Mouse (Mus musculus) cerebellum, adult 11 months (tissue): ENCODE data around the gene Fras1.

ENCODE experiments used
- DNase-seq: peaks from one replicate; pipeline ENCODE4 v3.0.0; 2022

Fras1 gene

GRCm38 (mm10) chr5:96405139-96405842 is 31.5 kb downstream of the Fras1 start:
- DNase-seq, result no peak

- DNase-seq, result no peak
Measured at GRCm38 (mm10) chr5:96408291-96408690, 34.5 kb downstream of the Fras1 start.

GRCm38 (mm10) chr5:96412754-96413394 is 39.1 kb downstream of the Fras1 start:
- no peak for DNase-seq

- DNase-seq, result no peak
Measured at GRCm38 (mm10) chr5:96417121-96417520, 43.4 kb downstream of the Fras1 start.

DNA sequence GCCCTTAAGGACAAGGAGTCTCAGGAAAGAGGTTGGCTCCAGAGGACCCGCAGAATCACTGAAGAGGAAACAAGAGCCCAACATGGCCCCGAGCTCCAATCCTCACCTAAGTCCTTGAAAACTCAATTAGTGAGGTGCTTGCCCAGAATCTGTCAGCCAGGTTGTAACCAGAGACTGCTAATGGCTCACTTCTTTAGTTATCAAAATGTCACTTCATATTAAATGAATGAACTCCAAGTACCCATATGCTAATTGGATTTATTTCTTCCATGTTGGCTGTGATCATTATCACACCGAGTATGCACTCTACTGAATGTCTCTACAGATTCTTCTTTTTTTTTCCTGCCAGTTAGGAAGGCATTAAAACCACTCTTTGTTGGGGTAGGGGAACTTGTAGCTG is 47.8 kb downstream of the Fras1 start:
- no peak for DNase-seq

GRCm38 (mm10) chr5:96422716-96423115 is 49.0 kb downstream of the Fras1 start:
- no peak for DNase-seq

DNA sequence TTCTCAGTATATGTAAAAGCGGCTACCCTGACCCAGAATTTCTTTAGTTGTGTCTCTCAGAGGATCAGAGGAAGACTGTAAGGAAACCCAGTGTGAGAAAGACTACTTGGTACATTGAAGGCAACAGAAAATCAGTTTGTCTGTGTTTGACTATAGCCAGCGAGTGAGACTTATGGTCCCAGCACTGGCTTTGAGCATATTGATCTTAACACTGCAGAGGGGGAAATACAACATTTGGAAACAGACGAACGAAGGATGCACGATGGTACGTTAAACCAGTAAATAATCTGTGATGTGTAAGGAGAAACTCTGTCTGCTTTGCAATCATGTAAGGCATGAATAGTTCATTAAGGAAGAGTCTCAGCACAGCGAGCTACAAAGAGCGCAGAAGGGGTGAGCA is 51.6 kb downstream of the Fras1 start:
- DNase-seq, result no peak

DNA sequence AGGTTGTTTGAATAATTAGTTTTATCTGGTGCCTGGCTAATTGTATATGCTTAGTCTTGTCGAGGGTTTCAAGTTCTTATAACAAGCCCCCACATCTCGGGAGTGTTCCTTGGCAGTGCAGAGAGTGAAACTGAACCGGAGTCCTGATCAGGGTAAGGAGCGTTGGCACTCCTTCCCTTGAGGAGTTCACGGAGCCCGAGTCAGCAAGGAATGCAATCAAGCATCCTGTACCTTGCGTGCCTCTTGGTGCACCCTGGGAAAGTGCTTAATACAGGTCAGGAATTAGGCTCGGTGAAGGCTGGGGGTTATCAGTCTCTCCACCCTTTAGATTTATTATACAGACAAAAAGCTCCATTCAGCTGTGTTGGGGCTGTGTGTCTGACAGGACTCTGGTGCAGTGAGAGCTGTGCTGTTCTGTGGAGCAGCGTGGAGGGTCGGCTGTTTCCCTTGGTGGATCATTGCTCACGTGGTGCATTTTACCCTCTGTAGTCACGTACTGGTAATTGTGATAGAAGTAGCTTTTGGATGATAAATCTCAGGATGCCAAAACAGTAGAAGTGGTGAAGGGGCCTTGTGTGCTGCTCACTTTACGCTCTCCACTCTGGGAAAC is 55.9 kb downstream of the Fras1 start:
- no peak for DNase-seq

- no peak for DNase-seq
Measured at GRCm38 (mm10) chr5:96437870-96438269, 64.1 kb downstream of the Fras1 start.

DNA sequence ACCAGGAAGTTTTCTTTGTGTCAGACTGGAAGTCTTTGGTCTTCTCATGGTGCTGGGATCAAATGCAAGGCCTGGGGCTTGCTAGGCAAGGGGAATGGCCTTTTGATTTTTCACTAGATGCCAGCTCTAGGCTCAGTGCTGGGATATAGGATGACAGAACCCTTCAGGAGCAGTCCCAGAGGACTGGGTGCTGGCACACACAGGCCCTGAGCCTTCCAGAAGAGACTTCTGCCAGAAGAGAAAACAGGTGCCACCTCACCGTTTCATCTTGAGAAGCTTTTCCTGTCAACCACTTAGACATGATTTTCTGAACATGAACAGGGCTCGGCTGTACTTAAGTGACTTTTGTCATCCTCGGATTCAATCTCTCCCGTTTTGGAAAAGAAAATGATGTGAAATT is 66.1 kb downstream of the Fras1 start:
- no peak for DNase-seq

DNA sequence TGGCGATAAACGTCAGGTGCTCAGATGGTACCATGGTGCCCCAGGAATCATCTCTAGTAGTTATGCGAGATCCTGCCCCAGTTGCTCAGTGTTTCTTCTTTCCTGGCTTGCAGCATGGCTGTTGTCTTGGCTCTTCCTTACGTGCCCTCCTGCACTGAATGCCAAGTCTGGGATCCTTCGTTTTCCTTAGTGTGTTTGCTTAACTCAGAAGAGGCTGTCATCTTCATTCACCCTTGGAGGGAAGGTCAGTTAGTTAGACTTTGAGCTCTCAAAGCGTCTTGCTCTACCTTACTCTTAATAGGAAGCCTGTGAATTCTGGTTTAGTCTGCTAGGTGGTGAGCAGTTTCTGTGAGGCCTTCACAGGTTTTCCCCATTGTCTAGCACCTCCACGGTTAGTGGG is 73.7 kb downstream of the Fras1 start:
- DNase-seq, result no peak

DNA sequence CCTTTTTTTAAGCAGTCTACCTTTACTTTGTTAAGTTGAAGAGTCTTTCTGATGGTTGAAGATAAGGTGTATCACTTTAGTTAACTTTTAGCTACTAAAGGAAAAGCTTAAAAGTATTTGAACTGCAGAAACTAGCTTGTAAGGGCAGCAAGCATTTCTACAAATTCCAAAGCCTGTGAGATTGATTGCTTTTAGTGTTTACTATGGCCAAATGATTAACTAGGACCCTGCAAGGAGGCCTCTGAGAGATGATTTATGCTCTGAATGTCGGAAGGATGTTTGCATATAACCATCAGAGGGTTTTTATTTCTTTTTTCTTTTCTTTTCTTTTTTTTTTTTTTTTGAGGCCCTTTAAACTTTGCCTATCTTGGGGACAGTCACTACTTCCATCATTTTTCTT is 78.3 kb downstream of the Fras1 start:
- no peak for DNase-seq

DNA sequence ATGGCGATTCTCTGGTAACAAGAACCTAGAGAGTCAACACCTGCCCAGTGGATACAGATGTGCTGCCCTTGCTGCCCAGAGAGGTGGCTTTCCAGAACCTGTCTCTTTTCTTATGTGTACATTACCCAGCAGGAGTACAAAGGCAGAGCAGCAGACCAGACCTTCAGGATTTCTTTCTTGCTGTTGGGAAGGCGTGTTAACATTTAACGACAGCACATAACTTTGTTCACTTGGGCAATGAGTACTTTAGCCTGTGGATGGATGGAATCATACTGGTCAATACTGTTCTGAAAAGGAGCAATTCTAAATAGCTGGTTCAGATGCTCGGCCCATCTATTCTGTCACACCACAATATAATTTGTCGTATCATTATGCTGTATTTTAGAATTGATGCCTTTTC is 79.6 kb downstream of the Fras1 start:
- no peak for DNase-seq

DNA sequence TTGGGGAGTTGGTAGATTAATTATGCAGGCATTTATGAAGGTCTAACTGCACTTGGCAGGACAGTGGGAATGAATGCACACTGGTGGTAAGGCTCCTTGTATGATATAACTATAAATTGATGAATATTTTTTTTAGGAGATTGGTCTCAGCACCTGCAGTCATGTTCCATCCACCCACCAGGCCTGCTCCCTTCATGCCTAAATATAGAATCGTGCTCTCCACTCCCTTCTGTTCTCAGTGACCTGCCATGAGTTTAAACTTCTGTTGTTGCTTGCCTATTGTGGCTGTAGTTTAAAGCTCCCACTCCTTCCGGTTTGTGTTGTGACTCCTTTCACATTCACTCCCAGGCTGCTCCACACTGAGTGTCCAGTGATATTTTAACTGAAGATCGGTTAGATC is 80.7 kb downstream of the Fras1 start:
- DNase-seq, result no peak

- DNase-seq, result no peak
Measured at GRCm38 (mm10) chr5:96455241-96455640, 81.5 kb downstream of the Fras1 start.

- no peak for DNase-seq
Measured at GRCm38 (mm10) chr5:96457436-96457958, 83.7 kb downstream of the Fras1 start.

GRCm38 (mm10) chr5:96459605-96460004 is 85.8 kb downstream of the Fras1 start:
- no peak for DNase-seq

- no peak for DNase-seq
Measured at GRCm38 (mm10) chr5:96462197-96462596, 88.4 kb downstream of the Fras1 start.

DNA sequence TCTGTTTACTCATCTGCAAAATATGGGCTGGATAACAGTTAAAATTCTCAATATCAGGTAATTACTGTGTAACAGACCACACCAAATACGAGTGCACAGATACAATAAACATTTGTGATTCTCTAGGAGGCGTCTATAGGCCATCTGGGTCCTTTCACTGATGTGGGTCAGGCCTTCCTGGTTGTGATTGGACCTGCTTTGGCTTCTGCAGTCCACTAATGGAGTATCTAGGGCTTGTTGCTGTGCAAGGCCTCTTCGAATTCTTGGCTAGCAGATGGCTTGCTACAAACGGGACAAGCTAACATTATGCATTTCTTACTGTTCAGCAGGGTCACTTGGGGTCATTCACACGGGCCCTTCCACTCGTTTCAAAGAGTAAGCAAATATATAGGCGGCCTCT is 92.7 kb downstream of the Fras1 start:
- DNase-seq, result no peak

DNA sequence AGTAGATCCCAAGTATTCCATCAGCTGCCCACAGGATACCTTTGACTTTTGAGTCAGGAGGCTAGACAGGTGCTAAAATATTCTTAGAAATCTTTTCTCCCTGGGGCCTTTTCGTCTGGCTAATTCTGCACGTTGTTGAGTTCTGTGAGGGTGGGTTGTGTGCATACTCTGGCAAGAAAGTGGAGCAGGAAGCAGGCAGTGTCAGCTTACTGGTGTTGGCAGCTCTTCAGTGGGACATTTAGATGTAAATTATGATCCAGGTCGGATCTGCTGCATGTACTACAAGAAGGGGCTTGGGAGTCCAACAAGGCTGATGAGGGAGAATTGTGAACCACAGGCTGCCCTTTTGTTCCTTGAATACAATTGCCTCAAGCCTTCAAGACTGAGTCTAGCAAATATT is 98.2 kb downstream of the Fras1 start:
- DNase-seq, result no peak

DNA sequence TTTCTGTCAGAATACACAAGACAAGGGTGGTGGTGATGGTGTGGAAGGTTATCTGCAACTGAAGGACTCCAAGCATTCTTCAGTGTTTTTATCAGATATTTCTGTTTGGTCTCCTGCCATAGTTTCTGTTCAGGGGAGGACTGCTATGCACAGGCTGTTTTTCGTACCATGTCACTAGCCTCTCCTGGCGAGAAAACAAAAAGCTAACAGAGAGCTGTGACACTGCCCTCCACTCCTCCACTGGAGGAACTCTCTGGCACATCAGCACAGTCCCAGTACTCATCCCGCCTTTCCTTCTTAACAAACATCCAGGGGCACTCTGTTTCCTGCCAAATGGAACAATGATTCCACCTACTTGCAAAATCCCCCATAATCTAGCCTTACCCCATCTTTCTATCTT is 101.7 kb downstream of the Fras1 start:
- DNase-seq, result no peak

- no peak for DNase-seq
Measured at GRCm38 (mm10) chr5:96479003-96479402, 105.2 kb downstream of the Fras1 start.

GRCm38 (mm10) chr5:96481159-96481558 is 107.4 kb downstream of the Fras1 start:
- no peak for DNase-seq

DNA sequence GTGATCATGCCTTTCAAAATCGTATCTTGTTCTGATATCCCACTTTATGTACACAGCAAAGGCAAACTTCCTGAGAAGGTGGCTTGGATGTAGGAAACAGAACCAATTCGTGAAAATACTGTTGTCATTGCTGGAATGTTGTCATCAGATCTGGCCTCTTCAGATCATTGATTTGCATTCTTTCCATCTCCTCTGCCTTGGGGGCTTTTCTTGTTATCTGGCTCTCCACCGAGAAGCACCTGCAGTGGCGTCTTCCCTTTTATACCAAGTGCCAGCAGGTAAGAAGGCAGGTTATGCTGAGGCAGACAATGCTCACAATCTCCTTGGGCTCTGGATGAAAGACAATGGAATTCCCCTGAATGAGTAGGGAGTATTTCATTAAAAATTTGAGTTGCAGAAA is 108.3 kb downstream of the Fras1 start:
- DNase-seq, result no peak
